Mouse (Mus musculus): ENCODE measurements around the gene Flnb. TPM values are rescaled to one million over a fixed set of nuclear protein-coding genes. Genes with fewer than 3 reads are reported as not detected.

Flnb gene
- polyA plus RNA-seq, 1 experiment from 2014 or later = 12.0 TPM

DNA sequence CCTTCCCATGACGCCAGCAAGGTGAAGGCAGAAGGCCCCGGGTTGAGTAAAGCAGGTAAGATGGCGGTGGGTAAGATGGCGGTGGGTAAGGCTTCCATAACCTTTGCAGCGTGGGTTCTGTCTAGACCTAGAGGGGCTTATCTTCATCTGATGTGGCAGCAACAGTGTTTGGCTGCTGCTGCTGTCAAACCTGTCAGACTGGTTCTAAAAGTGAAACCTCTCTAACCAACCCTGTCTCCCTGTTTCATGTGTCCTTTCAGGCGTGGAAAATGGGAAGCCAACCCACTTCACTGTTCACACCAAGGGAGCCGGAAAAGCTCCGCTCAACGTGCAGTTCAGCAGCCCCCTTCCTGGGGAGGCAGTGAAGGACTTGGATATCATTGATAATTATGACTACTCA, 78.4 kb downstream of the Flnb start:
- no peak overlapping the region for H3K9ac ChIP-seq (ENCODE audit: low read length)
- H3K27ac ChIP-seq (ENCODE audit: low read depth, low read length) = no peak overlapping the region
- H3K36me3 ChIP-seq (ENCODE audit: control insufficient read depth, insufficient read depth, low read length) = peaks cover 14% of the 10 kb centered on the region; the same call in 1 of the 2 replicates
- DNase-seq (ENCODE audit: low spot score, missing footprints) (peak; percentile 28), ATAC-seq (ENCODE audit: low FRiP score) (no peak)
- H3K4me1 ChIP-seq (ENCODE audit: control insufficient read depth, insufficient read depth, low read length) = no peaks in the 10 kb centered on the region
- WGBS = 94% methylated on average over 9 of the region's 9 CpGs
- no peak overlapping the region for H3K4me2 ChIP-seq
- no peaks in the 10 kb centered on the region for H3K27me3 ChIP-seq (ENCODE audit: control insufficient read depth, insufficient read depth, low read length)
- no peaks in the 10 kb centered on the region for H3K9me3 ChIP-seq (ENCODE audit: control insufficient read depth, low read length)
- H3K4me3 ChIP-seq (ENCODE audit: low read depth, low read length) = no peak overlapping the region

GRCm38 (mm10) chr14:7896699-7897098, 78.9 kb downstream of the Flnb start:
- 97% methylated on average over 1 of the region's 1 CpGs for WGBS
- Histone ChIP-seq H3K4me1 (ENCODE audit: control insufficient read depth, insufficient read depth, low read length) (no peaks in the 10 kb centered on the region), H3K9ac (ENCODE audit: low read length) (no peak overlapping the region), H3K4me3 (ENCODE audit: low read depth, low read length) (no peak overlapping the region), H3K36me3 (ENCODE audit: control insufficient read depth, insufficient read depth, low read length) (peaks cover 14% of the 10 kb centered on the region; the same call in 1 of the 2 replicates), H3K27me3 (ENCODE audit: control insufficient read depth, insufficient read depth, low read length) (no peaks in the 10 kb centered on the region), H3K27ac (ENCODE audit: low read depth, low read length) (no peak overlapping the region), H3K4me2 (no peak overlapping the region), H3K9me3 (ENCODE audit: control insufficient read depth, low read length) (no peaks in the 10 kb centered on the region)
- ATAC-seq (ENCODE audit: low FRiP score) (no peak), DNase-seq (ENCODE audit: low spot score, missing footprints) (peak; percentile 44)

DNA sequence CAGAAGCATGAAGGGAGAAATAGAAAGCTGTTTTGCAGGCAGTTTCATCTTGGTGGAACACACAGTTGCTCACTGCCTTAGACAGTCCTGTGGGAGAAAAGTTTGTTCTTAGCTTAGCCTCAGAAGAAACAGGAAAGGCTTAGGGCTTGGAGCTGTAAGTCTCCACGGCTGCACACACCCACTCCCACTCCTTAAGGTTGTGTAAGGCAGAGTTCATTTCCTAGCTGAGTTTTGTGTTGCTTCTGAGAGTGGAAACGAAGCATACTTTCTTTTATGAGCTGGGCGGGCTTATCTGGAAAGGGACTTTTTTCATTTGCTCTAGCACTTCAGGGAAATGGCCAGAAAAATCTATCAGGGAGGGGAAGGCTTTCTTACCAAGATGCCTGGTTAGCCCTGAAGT, 82.2 kb downstream of the Flnb start:
- Histone ChIP-seq H3K27ac (ENCODE audit: low read depth, low read length) (no peak overlapping the region), H3K9ac (ENCODE audit: low read length) (no peak overlapping the region), H3K4me2 (no peak overlapping the region), H3K27me3 (ENCODE audit: control insufficient read depth, insufficient read depth, low read length) (no peaks in the 10 kb centered on the region), H3K36me3 (ENCODE audit: control insufficient read depth, insufficient read depth, low read length) (peaks cover 6% of the 10 kb centered on the region; the same call in 1 of the 2 replicates), H3K9me3 (ENCODE audit: control insufficient read depth, low read length) (no peaks in the 10 kb centered on the region), H3K4me3 (ENCODE audit: low read depth, low read length) (no peak overlapping the region), H3K4me1 (ENCODE audit: control insufficient read depth, insufficient read depth, low read length) (no peaks in the 10 kb centered on the region)
- no peak for ATAC-seq (ENCODE audit: low FRiP score)
- 82% methylated on average over 3 of the region's 3 CpGs for WGBS
- DNase-seq (ENCODE audit: low spot score, missing footprints) = no peak

GRCm38 (mm10) chr14:7900481-7901049, 82.8 kb downstream of the Flnb start:
- H3K4me2 ChIP-seq = no peak overlapping the region
- H3K27me3 ChIP-seq (ENCODE audit: control insufficient read depth, insufficient read depth, low read length) = no peaks in the 10 kb centered on the region
- H3K9ac ChIP-seq (ENCODE audit: low read length) = no peak overlapping the region; the same call in 1 of the 2 replicates
- peaks cover 6% of the 10 kb centered on the region; the same call in 1 of the 2 replicates for H3K36me3 ChIP-seq (ENCODE audit: control insufficient read depth, insufficient read depth, low read length)
- H3K4me3 ChIP-seq (ENCODE audit: low read depth, low read length) = no peak overlapping the region
- DNase-seq (ENCODE audit: low spot score, missing footprints) (peak; percentile 60), ATAC-seq (ENCODE audit: low FRiP score) (no peak)
- WGBS = 76% methylated on average over 11 of the region's 11 CpGs
- no peaks in the 10 kb centered on the region for H3K4me1 ChIP-seq (ENCODE audit: control insufficient read depth, insufficient read depth, low read length)
- H3K27ac ChIP-seq (ENCODE audit: low read depth, low read length) = no peak overlapping the region
- H3K9me3 ChIP-seq (ENCODE audit: control insufficient read depth, low read length) = no peaks in the 10 kb centered on the region

DNA sequence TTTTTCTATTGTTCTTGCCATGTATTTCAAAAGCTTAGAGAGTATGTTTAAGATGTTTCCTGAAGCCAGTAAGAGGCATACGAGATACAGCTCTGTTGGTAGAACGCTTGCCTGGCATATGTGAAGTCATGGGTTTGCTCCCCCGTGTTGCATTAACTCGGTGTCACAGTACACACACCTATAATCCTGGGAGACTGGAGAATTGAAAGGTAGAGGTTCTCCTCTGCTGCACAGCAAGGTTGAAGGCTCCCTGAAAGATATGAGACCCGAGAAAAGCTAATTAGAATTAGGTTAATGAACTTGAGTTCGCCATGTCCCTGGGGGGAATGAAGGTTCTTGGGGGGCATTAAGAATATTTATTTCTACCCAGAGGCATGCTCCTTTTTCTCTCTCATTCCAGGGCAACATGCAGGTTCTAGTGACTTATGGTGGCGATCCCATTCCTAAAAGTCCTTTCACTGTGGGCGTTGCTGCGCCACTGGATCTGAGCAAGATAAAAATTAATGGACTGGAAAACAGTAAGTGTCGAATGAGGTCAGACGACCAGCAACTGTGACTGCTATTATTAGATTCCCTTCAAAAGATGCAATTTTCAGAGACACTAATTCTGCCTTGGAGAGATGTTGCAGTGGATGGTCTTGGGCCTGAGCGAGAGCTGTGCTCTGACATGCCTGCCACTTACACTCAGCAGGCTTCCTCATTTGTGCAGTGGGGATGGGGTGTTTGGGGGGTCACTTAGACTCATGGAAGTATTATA, 83.9 kb downstream of the Flnb start:
- Histone ChIP-seq H3K27ac (ENCODE audit: low read depth, low read length) (no peak overlapping the region), H3K4me2 (no peak overlapping the region), H3K9ac (ENCODE audit: low read length) (no peak overlapping the region), H3K9me3 (ENCODE audit: control insufficient read depth, low read length) (no peaks in the 10 kb centered on the region), H3K36me3 (ENCODE audit: control insufficient read depth, insufficient read depth, low read length) (0 out of 2 replicates have a peak, but pooled peaks cover 3% of the 10 kb centered on the region), H3K27me3 (ENCODE audit: control insufficient read depth, insufficient read depth, low read length) (no peaks in the 10 kb centered on the region), H3K4me3 (ENCODE audit: low read depth, low read length) (no peak overlapping the region), H3K4me1 (ENCODE audit: control insufficient read depth, insufficient read depth, low read length) (no peaks in the 10 kb centered on the region)
- no peak for ATAC-seq (ENCODE audit: low FRiP score)
- 86% methylated on average over 12 of the region's 12 CpGs for WGBS
- no peak for DNase-seq (ENCODE audit: low spot score, missing footprints)

DNA sequence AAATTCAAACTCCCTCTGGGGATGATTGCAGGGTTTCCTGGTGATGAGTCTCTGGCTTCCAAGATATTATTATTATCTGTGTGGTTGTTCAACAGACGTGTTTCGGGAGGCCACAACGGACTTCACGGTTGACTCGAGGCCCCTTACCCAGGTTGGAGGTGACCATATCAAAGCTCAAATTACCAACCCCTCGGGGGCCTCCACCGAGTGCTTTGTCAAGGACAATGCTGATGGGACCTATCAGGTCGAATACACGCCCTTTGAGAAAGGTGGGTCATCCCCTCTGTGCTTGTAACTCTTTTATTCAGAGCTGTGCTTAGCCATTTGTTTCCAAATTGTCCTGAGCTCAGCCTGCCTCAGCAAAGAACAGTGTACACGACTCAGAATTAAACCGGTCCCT, 89.3 kb downstream of the Flnb start:
- Histone ChIP-seq H3K36me3 (ENCODE audit: control insufficient read depth, insufficient read depth, low read length) (0 out of 2 replicates have a peak, but pooled peaks cover 3% of the 10 kb centered on the region), H3K27me3 (ENCODE audit: control insufficient read depth, insufficient read depth, low read length) (no peaks in the 10 kb centered on the region), H3K9ac (ENCODE audit: low read length) (no peak overlapping the region), H3K4me3 (ENCODE audit: low read depth, low read length) (no peak overlapping the region), H3K9me3 (ENCODE audit: control insufficient read depth, low read length) (no peaks in the 10 kb centered on the region), H3K4me1 (ENCODE audit: control insufficient read depth, insufficient read depth, low read length) (no peaks in the 10 kb centered on the region), H3K4me2 (no peak overlapping the region), H3K27ac (ENCODE audit: low read depth, low read length) (no peak overlapping the region)
- ATAC-seq (ENCODE audit: low FRiP score) (no peak), DNase-seq (ENCODE audit: low spot score, missing footprints) (peak; percentile 37)
- WGBS = 82% methylated on average over 11 of the region's 11 CpGs

DNA sequence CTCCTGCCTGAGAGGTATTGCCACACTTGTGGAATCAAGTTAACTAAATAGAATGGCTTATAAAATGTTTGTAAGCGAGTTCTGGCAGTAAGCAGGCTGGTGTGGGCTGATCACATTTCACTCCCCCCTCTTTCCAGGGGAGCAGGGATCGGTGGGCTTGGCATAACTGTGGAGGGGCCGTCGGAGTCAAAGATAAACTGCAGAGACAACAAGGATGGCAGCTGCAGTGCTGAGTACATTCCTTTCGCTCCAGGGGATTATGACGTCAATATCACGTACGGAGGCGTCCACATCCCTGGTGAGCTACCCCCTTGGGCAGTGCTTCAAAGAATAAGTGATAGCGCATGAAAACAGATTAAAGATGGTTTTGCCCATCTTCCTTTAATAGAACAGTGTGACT, 91.7 kb downstream of the Flnb start:
- DNase-seq (ENCODE audit: low spot score, missing footprints) = no peak
- no peak overlapping the region for H3K27ac ChIP-seq (ENCODE audit: low read depth, low read length)
- no peak for ATAC-seq (ENCODE audit: low FRiP score)
- no peaks in the 10 kb centered on the region for H3K9me3 ChIP-seq (ENCODE audit: control insufficient read depth, low read length)
- no peak overlapping the region for H3K4me3 ChIP-seq (ENCODE audit: low read depth, low read length)
- no peaks in the 10 kb centered on the region for H3K4me1 ChIP-seq (ENCODE audit: control insufficient read depth, insufficient read depth, low read length)
- WGBS = 80% methylated on average over 10 of the region's 10 CpGs
- H3K9ac ChIP-seq (ENCODE audit: low read length) = no peak overlapping the region
- no peak overlapping the region for H3K4me2 ChIP-seq
- no peaks in the 10 kb centered on the region for H3K27me3 ChIP-seq (ENCODE audit: control insufficient read depth, insufficient read depth, low read length)
- H3K36me3 ChIP-seq (ENCODE audit: control insufficient read depth, insufficient read depth, low read length) = 0 out of 2 replicates have a peak, but pooled peaks cover 3% of the 10 kb centered on the region

DNA sequence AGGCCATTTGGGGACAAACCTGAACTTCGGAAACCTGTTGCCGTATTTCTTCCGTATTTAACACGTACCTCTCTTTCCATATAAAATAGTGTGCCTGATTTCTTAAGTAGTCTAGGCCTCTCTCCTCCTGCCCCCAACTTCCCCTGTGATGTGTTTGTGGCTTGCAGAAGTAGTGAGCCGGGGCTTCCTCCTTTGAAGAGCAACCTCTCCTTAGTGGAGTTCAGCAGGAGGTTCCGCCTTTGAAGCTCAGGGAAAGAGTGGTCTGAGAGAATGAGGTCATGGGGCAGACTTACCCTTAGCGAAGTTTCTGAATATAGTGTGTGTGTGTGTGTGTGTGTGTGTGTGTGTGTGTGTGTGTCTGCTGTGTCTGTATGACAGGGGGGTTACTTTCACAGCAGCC, 96.1 kb downstream of the Flnb start:
- Histone ChIP-seq H3K36me3 (ENCODE audit: control insufficient read depth, insufficient read depth, low read length) (peaks cover 11% of the 10 kb centered on the region), H3K9me3 (ENCODE audit: control insufficient read depth, low read length) (no peaks in the 10 kb centered on the region), H3K27me3 (ENCODE audit: control insufficient read depth, insufficient read depth, low read length) (no peaks in the 10 kb centered on the region), H3K4me2 (no peak overlapping the region), H3K27ac (ENCODE audit: low read depth, low read length) (no peak overlapping the region), H3K9ac (ENCODE audit: low read length) (no peak overlapping the region), H3K4me3 (ENCODE audit: low read depth, low read length) (no peak overlapping the region), H3K4me1 (ENCODE audit: control insufficient read depth, insufficient read depth, low read length) (no peaks in the 10 kb centered on the region)
- WGBS = 69% methylated on average over 7 of the region's 7 CpGs
- no peak for DNase-seq (ENCODE audit: low spot score, missing footprints)
- no peak for ATAC-seq (ENCODE audit: low FRiP score)

- Histone ChIP-seq H3K36me3 (ENCODE audit: control insufficient read depth, insufficient read depth, low read length) (peaks cover 11% of the 10 kb centered on the region), H3K4me3 (ENCODE audit: low read depth, low read length) (no peak overlapping the region), H3K27ac (ENCODE audit: low read depth, low read length) (no peak overlapping the region), H3K9me3 (ENCODE audit: control insufficient read depth, low read length) (no peaks in the 10 kb centered on the region), H3K27me3 (ENCODE audit: control insufficient read depth, insufficient read depth, low read length) (no peaks in the 10 kb centered on the region), H3K4me1 (ENCODE audit: control insufficient read depth, insufficient read depth, low read length) (no peaks in the 10 kb centered on the region), H3K4me2 (no peak overlapping the region), H3K9ac (ENCODE audit: low read length) (no peak overlapping the region)
- WGBS = 87% methylated on average over 4 of the region's 4 CpGs
- DNase-seq (ENCODE audit: low spot score, missing footprints) (no peak), ATAC-seq (ENCODE audit: low FRiP score) (no peak)
These were observed 96.7 kb downstream of the Flnb start for GRCm38 (mm10) chr14:7914461-7914860.

Measured in midbrain, embryonic 11.5 days (tissue).